Mouse (Mus musculus) T-helper 2 cell (primary cell): ENCODE measurements around the gene Cblb.

Experiments used
- in situ Hi-C: fragments of 300-600 bp; cut with MboI, MseI; formaldehyde crosslinking; loops from one replicate; pipeline ENCODE4 v1.15.1; 2025; ENCODE audit warnings: high pct_unique_total_duplicates

The Cblb gene

GRCm38 (mm10) chr16:52119003-52119402 lies 88.0 kb downstream of the Cblb start:
- in situ Hi-C loops, result no loop called here

- in situ Hi-C loops, result no loop called here
Observed at GRCm38 (mm10) chr16:52124974-52125373, 93.9 kb downstream of the Cblb start.

GRCm38 (mm10) chr16:52125896-52126295 lies 94.9 kb downstream of the Cblb start:
- in situ Hi-C loops, result no loop called here

GRCm38 (mm10) chr16:52129357-52129905 lies 98.4 kb downstream of the Cblb start:
- in situ Hi-C loops, result no loop called here

GRCm38 (mm10) chr16:52132808-52133490 lies 101.9 kb downstream of the Cblb start:
- in situ Hi-C loops, result loop anchor here (10.0 kb wide), 1 partner anchor 818 kb away; no protein-coding TSS in a partner anchor

GRCm38 (mm10) chr16:52134631-52135227 lies 103.7 kb downstream of the Cblb start:
- in situ Hi-C loops, result loop anchor here (10.0 kb wide), 1 partner anchor 820 kb away; no protein-coding TSS in a partner anchor

- in situ Hi-C loops, result loop anchor here (10.0 kb wide), 1 partner anchor 821 kb away; no protein-coding TSS in a partner anchor
Observed at GRCm38 (mm10) chr16:52135689-52136390, 104.8 kb downstream of the Cblb start.

- in situ Hi-C loops, result no loop called here
Observed at GRCm38 (mm10) chr16:52143101-52143500, 112.1 kb downstream of the Cblb start.

GRCm38 (mm10) chr16:52143818-52144217 lies 112.8 kb downstream of the Cblb start:
- in situ Hi-C loops, result no loop called here

GRCm38 (mm10) chr16:52144792-52145191 lies 113.8 kb downstream of the Cblb start:
- in situ Hi-C loops, result no loop called here

- in situ Hi-C loops, result no loop called here
Observed at GRCm38 (mm10) chr16:52145552-52145951, 114.5 kb downstream of the Cblb start.

GRCm38 (mm10) chr16:52146976-52147696 lies 116.1 kb downstream of the Cblb start:
- in situ Hi-C loops, result no loop called here

GRCm38 (mm10) chr16:52148041-52148440 lies 117.0 kb downstream of the Cblb start:
- in situ Hi-C loops, result no loop called here

GRCm38 (mm10) chr16:52149135-52149769 lies 118.2 kb downstream of the Cblb start:
- in situ Hi-C loops, result no loop called here

- in situ Hi-C loops, result no loop called here
Observed at GRCm38 (mm10) chr16:52155030-52155696, 124.1 kb downstream of the Cblb start.

- in situ Hi-C loops, result no loop called here
Observed at GRCm38 (mm10) chr16:52159958-52160504, 129.0 kb downstream of the Cblb start.

- in situ Hi-C loops, result no loop called here
Observed at GRCm38 (mm10) chr16:52164246-52164645, 133.2 kb downstream of the Cblb start.

- in situ Hi-C loops, result no loop called here
Observed at GRCm38 (mm10) chr16:52173253-52173652, 142.2 kb downstream of the Cblb start.

GRCm38 (mm10) chr16:52179839-52180238 lies 148.8 kb downstream of the Cblb start:
- in situ Hi-C loops, result loop anchor here (10.0 kb wide), 1 partner anchor 485 kb away; no protein-coding TSS in a partner anchor

GRCm38 (mm10) chr16:52182057-52182456 lies 151.0 kb downstream of the Cblb start:
- in situ Hi-C loops, result loop anchor here (10.0 kb wide), 1 partner anchor 487 kb away; no protein-coding TSS in a partner anchor
